Mouse (Mus musculus): ENCODE measurements at regions not wholly inside any gene's neighbourhood (a gene's known extent, or its start where the extent isn't known, plus 50 kb on each side); places are given as distances from the start of the nearest gene placed in this dataset.
A peak's percentile ranks its signal among the peaks of the same experiment; 100 is the strongest.
"Not testable (repeated sequence)": the region's sequence is repeated elsewhere in the genome, so short reads cannot be mapped to it uniquely, and the experiment has no call there.

- not testable (repeated sequence) for DNase-seq (ENCODE audit: low read depth, low spot score)
Observed at GRCm38 (mm10) chrX:97141170-97142085, 69.0 kb downstream of the Pgr15l start.

DNA sequence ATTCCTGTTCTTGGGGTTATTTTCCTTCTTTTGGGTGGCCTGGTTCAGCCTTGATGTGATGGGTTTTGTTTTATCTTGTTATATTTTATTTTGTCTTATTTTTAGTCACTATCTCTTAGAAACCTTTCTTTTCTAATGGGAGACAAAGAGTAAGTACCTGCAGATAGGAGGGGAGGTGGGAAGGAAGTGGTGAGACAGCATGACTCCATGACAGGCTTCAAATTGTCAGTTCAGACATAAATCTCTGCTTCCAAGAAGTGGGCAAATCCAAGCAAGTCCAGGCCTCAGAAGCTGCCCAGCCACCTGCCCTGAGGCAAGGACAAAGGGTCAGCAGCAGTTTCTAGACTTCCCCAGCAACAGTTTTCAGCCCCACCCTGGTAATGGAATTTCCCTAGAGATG, 69.8 kb downstream of the Pgr15l start:
- peak; percentile 2 for DNase-seq (ENCODE audit: low read depth, low spot score)

DNA sequence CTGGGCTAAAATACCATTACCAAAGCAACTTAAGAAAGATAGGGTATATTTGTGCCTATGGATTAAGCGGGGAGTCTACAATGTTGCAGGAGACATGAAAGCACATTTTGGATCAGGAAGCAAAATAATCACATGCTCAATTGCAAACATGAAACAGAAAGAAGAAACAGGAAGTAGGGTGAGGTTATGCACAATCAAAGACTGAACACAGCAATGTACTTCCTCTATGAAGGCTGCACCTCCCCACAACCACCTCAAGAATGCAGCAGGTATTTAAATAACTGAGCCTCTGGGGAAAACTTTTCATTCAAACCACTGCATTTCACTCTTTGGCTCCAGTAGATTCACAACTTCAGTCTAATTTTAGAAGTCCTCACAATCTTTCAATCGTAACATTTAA, 83.8 kb downstream of the Pgr15l start:
- DNase-seq (ENCODE audit: low read depth, low spot score): no peak
